Mouse (Mus musculus) heart, embryonic 16.5 days (tissue): ENCODE measurements around the gene Gpbar1. TPM values are rescaled to one million over a fixed set of nuclear protein-coding genes. Genes with fewer than 3 reads are reported as not detected.

Experiments used
- ATAC-seq: fragments of 200-750 bp; cut with Nextera tagmentation; replicated peaks from 2 replicates; pipeline ENCODE4 v1.8.0; 2017; ENCODE audit warnings: moderate number of reproducible peaks; ENCODE audit not compliant: insufficient read depth, low FRiP score; ENCODE audit errors: extremely low read depth
- H3K27ac ChIP-seq: fragments of 300-500 bp; sonication (generic); 2 replicates; pipeline ENCODE4 v1.5.1; 2014; ENCODE audit warnings: mild to moderate bottlenecking, low read length, control low read depth, moderate library complexity
- H3K27me3 ChIP-seq: fragments of 300-500 bp; sonication (generic); 2 replicates; pipeline ENCODE4 v1.6.1; 2014; ENCODE audit warnings: low read length, mixed read lengths; ENCODE audit not compliant: control insufficient read depth, insufficient read depth
- H3K36me3 ChIP-seq: fragments of 300-500 bp; sonication (generic); 2 replicates; pipeline ENCODE4 v1.6.1; 2014; ENCODE audit not compliant: control insufficient read depth, insufficient read depth
- H3K4me1 ChIP-seq: fragments of 300-500 bp; sonication (generic); 2 replicates; pipeline ENCODE4 v1.6.1; 2014; ENCODE audit warnings: low read length, mixed read lengths; ENCODE audit not compliant: control insufficient read depth, insufficient read depth
- H3K4me2 ChIP-seq: fragments of 300-500 bp; sonication (generic); 2 replicates; pipeline ENCODE4 v1.6.1; 2014; ENCODE audit warnings: low read depth, mild to moderate bottlenecking, control low read depth, low read length
- H3K4me3 ChIP-seq: fragments of 300-500 bp; sonication (generic); 2 replicates; pipeline ENCODE4 v1.5.1; 2014; ENCODE audit warnings: mild to moderate bottlenecking, control low read depth, low read length
- H3K9ac ChIP-seq: fragments of 300-500 bp; sonication (generic); 2 replicates; pipeline ENCODE4 v1.6.1; 2014; ENCODE audit warnings: low read length, control low read depth
- H3K9me3 ChIP-seq: fragments of 300-500 bp; sonication (generic); replicated peaks from 2 replicates; pipeline ENCODE4 v1.6.1; 2016; ENCODE audit warnings: low read length; ENCODE audit not compliant: control insufficient read depth
- WGBS: fragments of 180-500 bp; shearing (Covaris S2); extraction: QIAGEN DNeasy Blood & Tissue Kit; methylation state at CpG from one replicate; pipeline ENCODE4 v1.1.7; 2014; 5-methylcytosine and 5-hydroxymethylcytosine counted together
- polyA plus RNA-seq: library from polyadenylated mRNA; unstranded; fragments of >200 nt; fragmentation: Nextera tagmentation; extraction: Ambion mirVana; gene quantifications from 2 replicates; pipeline ENCODE4 v1.2.1, GENCODE M21; 2015

Gene Gpbar1
- 0.22 and 0.30 TPM in 2 replicates for polyA plus RNA-seq

DNA sequence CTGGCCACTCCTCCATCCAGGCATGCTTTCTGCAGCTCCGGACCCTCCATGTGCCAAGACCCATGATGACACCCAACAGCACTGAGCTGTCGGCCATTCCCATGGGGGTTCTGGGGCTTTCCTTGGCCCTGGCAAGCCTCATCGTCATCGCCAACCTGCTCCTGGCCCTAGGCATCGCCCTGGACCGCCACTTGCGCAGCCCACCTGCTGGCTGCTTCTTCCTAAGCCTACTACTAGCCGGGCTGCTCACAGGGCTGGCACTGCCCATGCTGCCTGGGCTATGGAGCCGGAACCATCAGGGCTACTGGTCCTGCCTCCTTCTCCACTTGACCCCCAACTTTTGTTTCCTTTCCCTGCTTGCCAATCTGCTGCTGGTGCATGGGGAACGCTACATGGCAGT lies at the start of gene Gpbar1:
Gene Gpbar1, plus strand, starts transcription at position 13 of the 400 bp plus-strand sequence.
- no peaks in the 10 kb centered on the region for H3K27me3 ChIP-seq
- no peak within 1 kb of the TSS for H3K4me3 ChIP-seq
- H3K9ac ChIP-seq, result no peak within 1 kb of the TSS
- 89% methylated on average over 10 of the region's 10 CpGs for WGBS
- no peak within 1 kb of the TSS for H3K27ac ChIP-seq
- peaks cover 33% of the 10 kb centered on the region for H3K36me3 ChIP-seq
- no peak for ATAC-seq
- peaks cover 23% of the 10 kb centered on the region for H3K4me1 ChIP-seq
- H3K4me2 ChIP-seq, result no peak within 1 kb of the TSS
- H3K9me3 ChIP-seq, result no peaks in the 10 kb centered on the region

- WGBS, result 63% methylated on average over 2 of the region's 2 CpGs
Measured at GRCm38 (mm10) chr1:74229942-74230341, 48.4 kb upstream of the Gpbar1 start.

DNA sequence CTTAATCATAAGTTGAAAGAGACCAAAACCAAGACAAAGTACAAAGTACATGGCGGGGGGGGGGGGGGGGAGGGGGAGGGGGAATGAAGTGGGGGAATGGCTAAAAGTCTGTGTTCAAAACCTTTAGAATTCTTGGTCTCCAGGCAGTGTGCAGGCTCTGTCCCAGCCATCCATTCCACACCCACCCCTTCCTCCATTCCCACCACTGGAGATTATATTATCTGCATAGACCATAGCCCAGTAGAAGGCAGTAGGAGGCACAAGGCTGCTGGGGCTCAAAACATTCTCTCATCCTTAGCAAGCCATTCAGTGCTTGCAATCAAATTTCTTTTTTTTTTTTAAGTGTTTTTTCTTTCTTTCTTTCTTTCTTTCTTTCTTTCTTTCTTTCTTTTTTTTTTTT lies 47.4 kb upstream of the Gpbar1 start:
- Histone ChIP-seq H3K4me3 (no peak overlapping the region), H3K4me1 (peaks cover 5% of the 10 kb centered on the region; the same call in 1 of the 2 replicates), H3K27ac (no peak overlapping the region), H3K9me3 (no peaks in the 10 kb centered on the region), H3K27me3 (no peaks in the 10 kb centered on the region), H3K4me2 (no peak overlapping the region), H3K36me3 (no peaks in the 10 kb centered on the region), H3K9ac (no peak overlapping the region)
- no peak for ATAC-seq
- WGBS, result no CpG with 5 or more reads among the region's 1 CpGs

More at GRCm38 (mm10) chr1:74229942-74230341, 48.4 kb upstream of the Gpbar1 start:
- no peaks in the 10 kb centered on the region for H3K36me3 ChIP-seq
- no peak for ATAC-seq
- no peaks in the 10 kb centered on the region for H3K27me3 ChIP-seq
- H3K9me3 ChIP-seq, result no peaks in the 10 kb centered on the region
- H3K9ac ChIP-seq, result no peak overlapping the region
- H3K27ac ChIP-seq, result no peak overlapping the region
- H3K4me1 ChIP-seq, result peaks cover 5% of the 10 kb centered on the region; the same call in 1 of the 2 replicates
- H3K4me2 ChIP-seq, result no peak overlapping the region
- H3K4me3 ChIP-seq, result no peak overlapping the region

GRCm38 (mm10) chr1:74235938-74236589 lies 42.3 kb upstream of the Gpbar1 start, which contains the start of gene Arpc2:
Gene Arpc2, plus strand, starts transcription at chr1:74236084.
- H3K27me3 ChIP-seq, result no peaks in the 10 kb centered on the region
- H3K9me3 ChIP-seq, result no peaks in the 10 kb centered on the region
- peak within 1 kb of the TSS; percentile 88 for H3K9ac ChIP-seq
- peak within 1 kb of the TSS; percentile 67 for H3K4me3 ChIP-seq
- peak within 1 kb of the TSS; percentile 93 for H3K27ac ChIP-seq
- no peaks in the 10 kb centered on the region for H3K36me3 ChIP-seq
- peak; percentile 89 for ATAC-seq
- WGBS, result 2% methylated on average over 54 of the region's 55 CpGs
- H3K4me2 ChIP-seq, result peak within 1 kb of the TSS; percentile 86
- H3K4me1 ChIP-seq, result peaks cover 33% of the 10 kb centered on the region

DNA sequence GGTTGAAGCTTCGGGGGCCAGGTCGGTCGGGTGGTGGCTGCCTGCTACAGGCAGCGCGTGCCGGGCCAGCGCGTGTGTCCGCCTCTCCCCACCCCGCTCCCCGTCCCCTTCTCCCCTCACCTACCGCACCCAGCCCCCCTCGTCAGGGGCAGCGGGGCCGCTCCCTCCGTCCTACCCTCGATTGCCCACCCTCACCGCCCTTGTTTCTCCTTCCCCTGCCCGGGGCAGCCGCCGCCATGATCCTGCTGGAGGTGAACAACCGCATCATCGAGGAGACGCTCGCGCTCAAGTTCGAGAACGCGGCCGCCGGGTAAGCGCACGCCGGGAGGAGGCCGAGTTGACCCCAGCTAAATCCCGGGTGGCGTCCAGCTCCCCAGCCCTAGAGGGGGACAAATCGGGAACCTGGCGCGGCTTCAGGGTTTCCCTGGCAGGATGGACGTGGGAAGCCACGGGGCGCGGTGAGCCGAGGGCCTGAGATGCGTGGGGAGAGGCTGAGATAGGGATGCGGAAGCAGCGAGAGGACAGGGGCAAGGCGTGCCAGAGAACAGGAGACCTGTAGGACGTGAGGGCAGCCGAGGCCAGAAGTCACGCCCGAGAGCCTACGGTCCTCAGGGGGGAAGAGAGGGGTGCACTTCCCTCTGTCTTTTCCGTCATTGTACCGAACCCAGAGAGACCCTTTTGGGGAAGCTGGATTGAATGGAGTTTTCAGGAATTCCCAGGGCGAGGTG lies 41.6 kb upstream of the Gpbar1 start:
- ATAC-seq, result peak; percentile 24
- Histone ChIP-seq H3K27me3 (no peaks in the 10 kb centered on the region), H3K9me3 (no peaks in the 10 kb centered on the region), H3K36me3 (no peaks in the 10 kb centered on the region), H3K9ac (peak overlapping the region; percentile 88), H3K4me1 (peaks cover 35% of the 10 kb centered on the region), H3K27ac (peak overlapping the region; percentile 93), H3K4me2 (peak overlapping the region; percentile 77), H3K4me3 (peak overlapping the region; percentile 67)
- under 1% methylated on average over 46 of the region's 57 CpGs for WGBS

GRCm38 (mm10) chr1:74237671-74238070 lies 40.7 kb upstream of the Gpbar1 start:
- Histone ChIP-seq H3K36me3 (no peaks in the 10 kb centered on the region), H3K27me3 (no peaks in the 10 kb centered on the region), H3K4me2 (peak overlapping the region; percentile 77), H3K27ac (peak overlapping the region; percentile 93), H3K9me3 (no peaks in the 10 kb centered on the region), H3K4me3 (peak overlapping the region; percentile 67), H3K9ac (peak overlapping the region; percentile 88), H3K4me1 (peaks cover 35% of the 10 kb centered on the region)
- ATAC-seq, result no peak
- 16% methylated on average over 5 of the region's 5 CpGs for WGBS

DNA sequence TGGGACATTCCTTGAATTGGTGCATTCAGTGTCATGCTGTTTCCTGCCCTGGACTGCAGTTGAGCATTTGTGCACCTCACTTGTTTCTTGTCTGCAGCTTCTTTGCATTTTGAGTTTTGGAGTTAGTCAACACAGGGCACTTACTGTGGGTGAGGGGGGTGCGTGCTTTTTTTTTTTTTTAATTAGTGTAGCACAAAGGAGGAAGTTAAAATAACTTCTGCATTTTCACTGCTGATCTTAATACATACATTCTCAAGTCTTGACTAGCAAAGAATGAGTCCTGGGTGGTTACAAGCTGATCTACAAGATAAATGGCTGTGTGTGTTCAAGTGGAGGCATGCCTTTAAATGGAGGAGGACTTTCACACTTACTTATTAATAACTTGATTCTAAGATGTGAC lies 40.2 kb upstream of the Gpbar1 start:
- no peak for ATAC-seq
- Histone ChIP-seq H3K36me3 (no peaks in the 10 kb centered on the region), H3K4me3 (peak overlapping the region; percentile 67), H3K9me3 (no peaks in the 10 kb centered on the region), H3K4me2 (peak overlapping the region; percentile 77), H3K27ac (peak overlapping the region; percentile 8; the same call in 1 of the 2 replicates), H3K27me3 (no peaks in the 10 kb centered on the region), H3K4me1 (peaks cover 35% of the 10 kb centered on the region), H3K9ac (peak overlapping the region; percentile 88)
- 30% methylated on average over 1 of the region's 1 CpGs for WGBS

DNA sequence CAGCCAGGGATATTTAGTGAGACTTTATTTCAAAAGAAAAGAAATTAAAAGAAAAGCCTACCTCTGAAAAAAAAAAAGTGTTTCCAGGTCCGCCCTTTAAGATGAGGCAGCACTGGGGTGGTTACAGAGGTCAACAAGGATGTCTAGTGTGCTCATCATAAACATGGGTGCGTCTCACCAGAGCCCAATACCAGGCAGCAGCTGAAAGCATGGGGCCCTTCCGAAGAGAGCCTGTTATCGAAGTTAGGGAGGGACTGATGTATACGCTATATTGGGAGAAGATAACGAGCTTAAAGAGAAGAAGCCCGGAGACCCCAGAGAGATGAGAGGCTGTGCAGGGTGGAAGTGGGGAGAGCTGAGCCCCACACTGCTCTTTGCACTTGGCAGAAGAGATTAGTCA lies 39.2 kb upstream of the Gpbar1 start:
- no peak for ATAC-seq

DNA sequence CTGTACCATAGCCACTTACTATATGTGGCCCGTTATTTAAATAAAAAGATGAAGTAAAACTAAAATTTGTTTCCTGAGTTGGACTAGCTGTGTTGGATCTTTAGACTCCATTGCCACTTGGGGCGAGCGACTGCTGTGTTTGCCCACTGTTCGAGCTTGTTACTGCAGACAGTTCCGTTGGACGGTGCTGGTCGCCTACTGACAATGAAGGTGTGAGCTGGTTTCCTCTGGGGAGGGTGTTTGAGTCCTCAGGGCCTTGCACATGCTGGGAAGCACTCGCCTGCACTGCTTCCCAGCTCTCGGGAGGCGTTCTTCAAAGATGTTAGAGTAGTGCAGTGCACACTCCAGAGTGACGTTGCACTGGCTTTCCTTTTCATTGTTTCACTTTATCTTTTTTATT lies 38.7 kb upstream of the Gpbar1 start:
- Histone ChIP-seq H3K27me3 (no peaks in the 10 kb centered on the region), H3K4me1 (peaks cover 45% of the 10 kb centered on the region), H3K4me3 (peak overlapping the region; percentile 67), H3K36me3 (no peaks in the 10 kb centered on the region), H3K27ac (peak overlapping the region; percentile 82), H3K4me2 (peak overlapping the region; percentile 77), H3K9ac (peak overlapping the region; percentile 56), H3K9me3 (no peaks in the 10 kb centered on the region)
- ATAC-seq, result no peak
- 12% methylated on average over 11 of the region's 11 CpGs for WGBS

More for the DNA sequence above, 39.2 kb upstream of the Gpbar1 start:
- Histone ChIP-seq H3K4me2 (peak overlapping the region; percentile 77), H3K27ac (peak overlapping the region; percentile 82), H3K9ac (peak overlapping the region; percentile 56), H3K36me3 (no peaks in the 10 kb centered on the region), H3K4me1 (peaks cover 40% of the 10 kb centered on the region), H3K27me3 (no peaks in the 10 kb centered on the region), H3K4me3 (peak overlapping the region; percentile 67), H3K9me3 (no peaks in the 10 kb centered on the region)
- WGBS, result 14% methylated on average over 7 of the region's 7 CpGs
